Mouse (Mus musculus): ENCODE measurements around the gene Frem3.

DNA sequence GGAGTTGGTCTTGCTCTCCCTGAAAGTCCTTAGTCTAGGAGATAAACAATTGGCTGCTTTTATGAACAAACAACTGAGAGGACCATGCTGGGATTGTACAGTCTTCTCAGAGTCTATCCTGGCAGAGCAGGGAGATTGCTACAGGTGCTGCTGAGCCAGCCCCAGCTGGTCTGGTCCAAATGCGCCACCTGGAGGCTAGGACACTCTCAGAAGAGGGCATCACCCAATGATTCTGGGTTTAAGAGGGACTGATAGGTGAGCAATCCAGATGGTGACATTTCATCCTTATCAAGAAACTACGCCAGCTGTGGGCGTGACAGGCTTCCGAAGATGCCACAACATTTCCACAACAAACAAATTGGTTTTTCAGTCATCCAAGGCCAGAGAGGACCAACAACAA is 77.3 kb downstream of the Frem3 start:
- TF ChIP-seq CTCF (conservative IDR thresholded peaks at IDR 0.05; ENCODE audit: low read length) (peak; percentile 41), POU5F1 (IDR thresholded peaks at IDR 0.05; ENCODE audit: borderline replicate concordance, low read length) (no peak)

All from E14TG2a.4 (cell line).